Comparison of ENCODE assay signal across 9 mouse cellular contexts in the genomic region with DNA sequence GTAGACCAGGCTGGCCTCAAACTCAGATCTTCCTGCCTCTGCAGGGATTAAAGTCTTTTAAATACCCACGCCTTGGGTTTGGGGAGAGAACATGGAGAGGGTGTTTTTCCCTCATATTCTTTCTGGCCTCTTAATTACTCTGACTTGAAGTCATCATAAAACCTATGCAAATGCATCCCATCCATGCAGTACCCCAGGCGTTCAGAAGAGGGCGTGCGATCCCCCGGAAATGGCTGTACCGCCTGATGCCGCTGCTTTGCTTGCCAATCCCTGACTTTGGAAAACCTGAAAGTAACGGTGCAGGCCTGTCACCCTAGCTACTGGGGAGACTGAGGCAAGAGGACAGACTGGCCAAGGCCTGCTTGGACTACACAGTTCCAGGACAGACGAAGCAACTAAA. TPM values are rescaled to one million over a fixed set of nuclear protein-coding genes. Genes with fewer than 3 reads are reported as not detected.
DNase-seq lines count a peak whose midpoint lies in the region; ATAC-seq and TF ChIP-seq lines count a peak whose summit lies in the region.
"Had no signal": no experiment of that assay in that cellular context is flagged by ENCODE, and none has a peak within 500 bp of the region (broad histone marks: within the 10 kb centered on the region; RNA-seq: fewer than 3 reads in every experiment).

No protein-coding gene starts in this region.

- H3K9ac ChIP-seq in kidney, embryonic 15.5 days: no peak overlapping the region
- no peak overlapping the region for H3K9ac ChIP-seq in CH12.LX (ENCODE audit: insufficient read depth, low read depth)
- no peak overlapping the region for H3K9ac ChIP-seq in midbrain, postnatal 0 days (replicated peaks; ENCODE audit: low read length, poor library complexity, severe bottlenecking)
- H3K9ac ChIP-seq: embryonic facial prominence, embryonic 15.5 days had no signal

- in situ Hi-C loops in CH12.LX (cut with MboI; ENCODE audit: low pct_ligation_motif_present, low pct_unique_long_range_greater_than_20kb, low sequenced_read_pairs): loop anchor here (5.0 to 25.0 kb wide), 2 partner anchors 81 to 231 kb away; a partner anchor contains a TSS

- no peak for TF ChIP-seq POLR2A in kidney, adult 2 months (IDR thresholded peaks at IDR 0.05; ENCODE audit: low read depth, low read length)
- no peak for TF ChIP-seq POLR2A in CH12.LX (IDR thresholded peaks at IDR 0.05; ENCODE audit: low read depth, low read length)

- no peak overlapping the region for H3K27ac ChIP-seq in kidney, adult 2 months (ENCODE audit: insufficient read depth, low read depth, low read length)
- H3K27ac ChIP-seq in kidney, embryonic 15.5 days: no peak overlapping the region
- H3K27ac ChIP-seq in CH12.LX (ENCODE audit: insufficient read depth, low read depth): no peak overlapping the region
- no peak overlapping the region for H3K27ac ChIP-seq in midbrain, postnatal 0 days (ENCODE audit: low read depth, low read length)
- H3K27ac ChIP-seq: embryonic facial prominence, embryonic 15.5 days had no signal

- intact Hi-C loops in left cerebral cortex, postnatal 10 days (cut with DNase I): loop anchor here (10.0 kb wide), 1 partner anchor 253 kb away; no protein-coding TSS in a partner anchor

- no peak overlapping the region for H3K4me2 ChIP-seq in kidney, embryonic 15.5 days
- no peak overlapping the region for H3K4me2 ChIP-seq in CH12.LX (ENCODE audit: insufficient read depth, low read depth, poor library complexity, severe bottlenecking)
- H3K4me2 ChIP-seq in midbrain, postnatal 0 days (ENCODE audit: low read depth, low read length, poor library complexity, severe bottlenecking): no peak overlapping the region

- no peak for TF ChIP-seq EP300 in CH12.LX (IDR thresholded peaks at IDR 0.05; ENCODE audit: low read length)

- H3K9me3 ChIP-seq in kidney, embryonic 15.5 days (replicated peaks): no peaks in the 10 kb centered on the region
- H3K9me3 ChIP-seq in CH12.LX (replicated peaks; ENCODE audit: low read length): peaks cover 5% of the 10 kb centered on the region
- no peaks in the 10 kb centered on the region for H3K9me3 ChIP-seq in midbrain, postnatal 0 days (ENCODE audit: low read length)
- H3K9me3 ChIP-seq: embryonic facial prominence, embryonic 15.5 days had no signal

- 65% methylated on average over 9 of the region's 9 CpGs for whole genome bisulfite sequencing in kidney, adult 2 months
- WGBS in kidney, embryonic 15.5 days: 58% methylated on average over 9 of the region's 9 CpGs
- 47% methylated on average over 9 of the region's 9 CpGs for WGBS in midbrain, postnatal 0 days

- no peaks in the 10 kb centered on the region for H3K27me3 ChIP-seq in kidney, adult 2 months (replicated peaks; ENCODE audit: control insufficient read depth, insufficient read depth, low read length)
- 0 out of 2 replicates have a peak, but pooled peaks cover 7% of the 10 kb centered on the region for H3K27me3 ChIP-seq in kidney, embryonic 15.5 days
- peaks cover 37% of the 10 kb centered on the region for H3K27me3 ChIP-seq in CH12.LX (replicated peaks)
- H3K27me3 ChIP-seq in midbrain, postnatal 0 days (ENCODE audit: insufficient read depth, low read length): no peaks in the 10 kb centered on the region
- H3K27me3 ChIP-seq: embryonic facial prominence, embryonic 15.5 days had no signal

- peak; percentile 56 for TF ChIP-seq CTCF in kidney, adult 2 months (conservative IDR thresholded peaks at IDR 0.05; ENCODE audit: insufficient read depth, insufficient read length, low read depth, low read length)
- peak; percentile 12 to 44; a peak in 2 of 4 replicates for TF ChIP-seq CTCF in CH12.LX (conservative IDR thresholded peaks at IDR 0.05 in 1 of 2, IDR thresholded peaks at IDR 0.05 in 1 of 2; ENCODE audit: low read depth in 2 of 2, low read length in 2 of 2)
- peak; percentile 76 for TF ChIP-seq CTCF in midbrain, postnatal 0 days (IDR thresholded peaks at IDR 0.05)

- no peak for TF ChIP-seq RAD21 in CH12.LX (IDR thresholded peaks at IDR 0.05; ENCODE audit: low read depth, low read length)

- no peaks in the 10 kb centered on the region for H3K36me3 ChIP-seq in kidney, adult 2 months (ENCODE audit: control insufficient read depth, insufficient read depth, low read length)
- H3K36me3 ChIP-seq in kidney, embryonic 15.5 days: no peaks in the 10 kb centered on the region
- no peaks in the 10 kb centered on the region for H3K36me3 ChIP-seq in CH12.LX (replicated peaks in 1 of 2; ENCODE audit: control insufficient read depth in 1 of 2, insufficient read depth in 1 of 2, low read length in 1 of 2)
- no peaks in the 10 kb centered on the region for H3K36me3 ChIP-seq in midbrain, postnatal 0 days (ENCODE audit: insufficient read depth, low read length)
- H3K36me3 ChIP-seq: embryonic facial prominence, embryonic 15.5 days had no signal

- no peak overlapping the region for H3K4me3 ChIP-seq in kidney, adult 2 months (ENCODE audit: insufficient read depth, low read depth, low read length)
- no peak overlapping the region for H3K4me3 ChIP-seq in kidney, embryonic 15.5 days (replicated peaks)
- no peak overlapping the region for H3K4me3 ChIP-seq in CH12.LX (replicated peaks in 1 of 3; ENCODE audit: low read depth in 2 of 3, low read length in 2 of 3, poor library complexity in 1 of 3)
- no peak overlapping the region for H3K4me3 ChIP-seq in midbrain, postnatal 0 days (ENCODE audit: low read depth, low read length)

- no peaks in the 10 kb centered on the region for H3K79me2 ChIP-seq in CH12.LX (replicated peaks; ENCODE audit: control insufficient read depth, extremely low read depth, insufficient read depth, poor library complexity, severe bottlenecking)

- H3K4me1 ChIP-seq in kidney, adult 2 months (ENCODE audit: control insufficient read depth, insufficient read depth, low read length): no peaks in the 10 kb centered on the region
- H3K4me1 ChIP-seq in kidney, embryonic 15.5 days: peaks cover 52% of the 10 kb centered on the region
- peaks cover 6 to 17% of the 10 kb centered on the region in 2 experiments; a peak in 3 of 4 replicates for H3K4me1 ChIP-seq in CH12.LX (ENCODE audit: control insufficient read depth in 1 of 2, insufficient read depth in 2 of 2)
- H3K4me1 ChIP-seq in midbrain, postnatal 0 days (ENCODE audit: insufficient read depth, low read length): no peaks in the 10 kb centered on the region

- no peak for ATAC-seq in kidney, embryonic 15.5 days (replicated peaks; ENCODE audit: low FRiP score)
- no peak for ATAC-seq in midbrain, postnatal 0 days (ENCODE audit: low FRiP score)

- dilution Hi-C loops in CH12.LX (cut with MboI; ENCODE audit: extremely low pct_ligation_motif_present, extremely low pct_unique_long_range_greater_than_20kb, low sequenced_read_pairs): no loop called here

- peak; percentile 51 for DNase-seq in kidney, adult 2 months
- DNase-seq in 416B (ENCODE audit: low read depth): peak; percentile 67
- DNase-seq in CH12.LX (ENCODE audit: extremely low read depth): no peak
- DNase-seq in cerebellum, postnatal 25 days: peak; percentile 46 to 62
- no peak for DNase-seq in midbrain, postnatal 0 days (ENCODE audit: low spot score)
- no peak for DNase-seq in gastrocnemius, postnatal 10 days
- DNase-seq in left cerebral cortex, postnatal 10 days (ENCODE audit: extremely low spot score in 1 of 2, low spot score in 2 of 2): no peak

TF ChIP-seq in CH12.LX, 34 proteins besides CTCF, POLR2A, EP300 and RAD21:
- no peak for TF ChIP-seq POLR2AphosphoS2 (IDR thresholded peaks at IDR 0.05; ENCODE audit: low read depth, low read length)
- TF ChIP-seq E2F4 (IDR thresholded peaks at IDR 0.05; ENCODE audit: insufficient replicate concordance, low read depth, low read length): no peak
- TF ChIP-seq SMC3 (IDR thresholded peaks at IDR 0.05; ENCODE audit: low read depth, low read length): peak; percentile 10; the same call in 1 of the 2 replicates
- TF ChIP-seq MYC (IDR thresholded peaks at IDR 0.05; ENCODE audit: low read depth, low read length): no peak
- no peak for TF ChIP-seq MEF2A (IDR thresholded peaks at IDR 0.05; ENCODE audit: borderline replicate concordance, low read depth, low read length)
- TF ChIP-seq TBP (conservative IDR thresholded peaks at IDR 0.05; ENCODE audit: low read depth, low read length): no peak
- no peak for TF ChIP-seq ZMIZ1 (IDR thresholded peaks at IDR 0.05; ENCODE audit: low read depth, low read length)
- no peak for TF ChIP-seq IRF4 (IDR thresholded peaks at IDR 0.05; ENCODE audit: low read depth, low read length)
- TF ChIP-seq MAZ (IDR thresholded peaks at IDR 0.05; ENCODE audit: low read depth, low read length): no peak

RNA-seq across cellular contexts. Expression of a gene that starts 0.9 kb away (rescaled TPM):
- polyA plus RNA-seq in kidney, adult 2 months (2012; rRNA removed): 1.4 and 2.5 TPM in 2 replicates
- 5.8 and 6.1 TPM in 2 replicates for polyA plus RNA-seq in kidney, embryonic 15.5 days (2015; fragmentation: Nextera tagmentation; extraction: Ambion mirVana)
- total RNA-seq in CH12.LX (2012; rRNA removed): not detected in 2 replicates
- not detected in 2 replicates for total RNA-seq in CH12.LX (2014; rRNA removed)
- not detected in 2 replicates for polyA plus RNA-seq in CH12.LX (2012; ENCODE audit: insufficient read length, low read depth)
- total RNA-seq in midbrain, postnatal 0 days (2014; rRNA removed): 4.1 and 8.2 TPM in 2 replicates
- 2.3 and 2.5 TPM in 2 replicates for polyA plus RNA-seq in midbrain, postnatal 0 days (2015; fragmentation: Nextera tagmentation; extraction: Ambion mirVana)
- total RNA-seq in gastrocnemius, postnatal 10 days (2021): not detected
- total RNA-seq in left cerebral cortex, postnatal 10 days (2021): 1 to 10 TPM; 1.6 to 2.4 TPM

Comparison
In these comparisons a context has a peak if more than half of its experiments do, and no peak if none do; other contexts are left out.
1. DNase-seq: peak in kidney, adult 2 months (single experiment), 416B (single experiment) and cerebellum, postnatal 25 days (2 of 2); none in CH12.LX (single experiment), midbrain, postnatal 0 days (single experiment), gastrocnemius, postnatal 10 days (single experiment) and left cerebral cortex, postnatal 10 days (0 of 2).
2. Peak in every context shown above with its lines, with median percentiles within 50 percentile points of each other: CTCF ChIP-seq.